Mouse (Mus musculus) left cerebral cortex, postnatal 36 days (tissue): ENCODE data around the gene Pnpla6. TPM values are rescaled to one million over a fixed set of nuclear protein-coding genes. Genes with fewer than 3 reads are reported as not detected.
"Not testable (repeated sequence)": the region's sequence is repeated elsewhere in the genome, so short reads cannot be mapped to it uniquely, and the experiment has no call there.

Experiments used
- DNase-seq, 2 experiments: peaks; one replicate each; pipeline ENCODE4 v3.0.0; 2021 to 2022; ENCODE audit warnings: low spot score in 2 of 2, mixed read lengths in 1 of 2
- intact Hi-C: fragments of 180-260 bp; cut with DNase I; formaldehyde crosslinking; loops from one replicate; pipeline ENCODE4 v1.15.1; 2025
- total RNA-seq, 2 experiments: library from RNA; stranded (reverse); gene quantifications; 2 replicates each; pipeline ENCODE4 v1.2.3; 2021

Pnpla6 gene
- total RNA-seq, 2 experiments from 2014 or later, result 55.9 to 79.2 TPM

DNA sequence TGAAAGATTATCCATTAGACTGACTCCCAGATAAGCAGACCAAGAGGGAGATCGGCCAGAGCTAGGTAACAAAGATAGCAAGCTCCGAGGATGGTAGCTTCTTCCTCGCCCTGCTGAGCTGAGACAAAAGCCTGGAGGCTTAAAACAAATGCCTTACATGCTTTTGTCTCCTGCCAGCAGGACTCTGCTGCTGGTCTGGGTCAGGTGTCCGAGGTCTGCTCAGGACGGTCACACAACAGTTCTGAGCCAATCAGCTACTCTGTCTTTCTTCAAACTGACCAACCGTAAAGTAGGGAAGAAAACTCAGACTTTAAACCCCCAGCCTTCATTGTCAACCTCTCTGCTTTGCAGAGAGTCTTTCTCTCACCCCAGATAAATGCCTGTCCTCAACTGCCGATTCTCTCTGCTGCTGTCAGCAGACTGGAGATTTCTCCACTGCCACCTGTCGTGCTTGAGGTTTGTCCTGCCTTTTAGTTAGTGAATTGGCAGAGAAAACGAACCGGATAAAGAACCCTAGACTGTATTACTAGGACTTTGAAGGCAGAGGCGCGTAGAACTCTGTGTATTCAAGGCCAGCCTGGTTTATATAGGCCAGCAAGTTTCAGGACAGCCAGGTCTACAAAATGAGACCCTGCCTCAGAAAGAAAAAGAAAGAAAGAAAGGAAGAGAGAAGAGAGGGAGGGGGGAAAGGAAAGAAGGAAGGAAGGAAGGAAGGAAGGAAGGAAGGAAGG, 52.6 kb downstream of the Pnpla6 start, which contains the start of gene C330021F23Rik:
C330021F23Rik (plus strand) TSS at position 350 of the 731 bp plus-strand sequence.
- intact Hi-C loops, result no loop called here
- no peak for DNase-seq

GRCm38 (mm10) chr8:3568378-3568777, 53.2 kb downstream of the Pnpla6 start:
- no peak for DNase-seq
- intact Hi-C loops, result no loop called here

DNA sequence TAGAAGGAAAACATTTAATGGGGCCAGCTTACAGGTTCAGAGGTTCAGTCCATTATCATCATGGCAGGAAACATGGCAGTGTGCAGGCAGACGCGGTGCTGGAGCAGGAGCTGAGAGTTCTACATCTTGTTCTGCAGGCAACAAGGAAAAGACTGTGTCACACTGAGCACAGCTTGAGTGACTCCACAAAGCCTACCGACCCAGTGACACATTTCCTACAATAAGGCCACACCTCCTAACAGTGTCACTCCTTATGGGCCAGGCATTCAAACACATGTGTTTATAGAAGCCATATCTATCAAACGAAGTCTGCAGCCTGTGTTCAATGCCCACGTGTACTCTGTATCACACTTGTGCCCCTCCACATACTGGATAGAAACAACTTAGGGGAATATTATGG, 54.6 kb downstream of the Pnpla6 start:
- no peak for DNase-seq
- intact Hi-C loops, result no loop called here

- intact Hi-C loops, result no loop called here
Measured at GRCm38 (mm10) chr8:3574546-3574945, 59.4 kb downstream of the Pnpla6 start.

GRCm38 (mm10) chr8:3576211-3576960, 61.2 kb downstream of the Pnpla6 start:
- intact Hi-C loops, result no loop called here
- DNase-seq, result no peak

More at GRCm38 (mm10) chr8:3574546-3574945, 59.4 kb downstream of the Pnpla6 start:
- no peak for DNase-seq

DNA sequence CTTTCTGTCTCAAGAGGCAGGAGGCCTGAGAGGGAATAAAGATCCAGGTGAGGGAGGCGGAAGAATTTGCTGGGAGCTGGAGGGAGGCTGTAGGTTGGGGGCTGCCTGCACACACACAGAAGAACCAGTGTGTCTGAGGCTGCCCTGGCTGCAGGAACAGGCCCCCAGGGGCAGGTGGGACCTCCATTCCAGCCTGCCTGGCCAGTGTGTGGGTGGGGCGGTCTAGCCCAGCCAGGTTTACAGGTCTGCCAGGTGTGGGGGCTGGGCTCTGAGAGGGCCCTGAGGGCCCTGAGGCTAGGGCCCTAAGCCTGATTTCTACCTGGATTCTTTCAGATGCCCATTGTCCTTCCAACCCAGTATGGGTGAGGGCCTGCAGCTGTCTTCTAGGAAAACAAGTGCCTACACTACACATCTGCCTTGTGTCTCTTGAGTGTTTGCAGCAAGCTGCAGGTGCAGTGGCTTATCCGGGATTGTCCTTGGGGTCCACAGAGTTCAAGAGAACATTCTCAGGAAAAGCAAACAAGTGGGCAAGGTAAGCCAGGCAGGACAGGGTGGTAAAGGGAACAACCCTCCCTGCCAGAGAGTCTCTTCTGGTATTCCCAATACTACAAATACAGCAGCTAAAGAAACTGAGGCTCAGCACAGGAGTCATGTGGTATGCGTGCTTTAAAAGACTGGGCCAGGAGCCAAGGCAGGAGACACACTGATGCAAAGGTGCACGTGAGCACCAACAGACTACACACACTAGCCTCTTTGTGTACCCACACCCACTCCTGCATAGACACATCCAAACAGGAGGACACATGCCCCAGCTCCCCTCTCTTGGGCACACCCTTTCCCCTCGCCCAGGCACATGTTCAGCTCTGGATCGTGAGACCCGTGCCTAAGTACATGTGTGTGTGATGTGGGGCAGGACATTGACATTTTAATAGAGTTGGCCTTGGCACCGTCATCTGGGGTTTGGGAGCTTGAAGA, 64.5 kb downstream of the Pnpla6 start:
- intact Hi-C loops, result no loop called here
- DNase-seq, result no peak

DNA sequence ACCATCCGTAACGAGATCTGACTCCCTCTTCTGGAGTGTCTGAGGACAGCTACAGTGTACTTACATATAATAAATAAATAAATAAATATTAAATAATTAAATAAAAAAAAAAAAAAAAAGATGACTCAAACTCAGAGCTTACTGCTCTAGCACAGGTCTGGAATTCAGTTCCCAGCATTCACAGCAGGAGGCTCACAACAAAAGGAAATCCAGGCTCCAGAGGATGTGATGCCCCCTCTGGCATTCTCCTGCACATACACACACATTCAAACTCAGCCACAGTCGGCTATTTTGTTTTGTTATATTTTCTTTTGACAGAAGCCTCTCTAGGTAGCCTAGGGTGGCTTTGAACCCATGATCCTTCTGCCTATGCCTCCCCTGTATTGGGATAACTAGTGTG, 66.8 kb downstream of the Pnpla6 start:
- intact Hi-C loops, DNase-seq: not testable (repeated sequence)

GRCm38 (mm10) chr8:3586452-3586851, 71.3 kb downstream of the Pnpla6 start:
- intact Hi-C loops, result no loop called here
- DNase-seq, result no peak

DNA sequence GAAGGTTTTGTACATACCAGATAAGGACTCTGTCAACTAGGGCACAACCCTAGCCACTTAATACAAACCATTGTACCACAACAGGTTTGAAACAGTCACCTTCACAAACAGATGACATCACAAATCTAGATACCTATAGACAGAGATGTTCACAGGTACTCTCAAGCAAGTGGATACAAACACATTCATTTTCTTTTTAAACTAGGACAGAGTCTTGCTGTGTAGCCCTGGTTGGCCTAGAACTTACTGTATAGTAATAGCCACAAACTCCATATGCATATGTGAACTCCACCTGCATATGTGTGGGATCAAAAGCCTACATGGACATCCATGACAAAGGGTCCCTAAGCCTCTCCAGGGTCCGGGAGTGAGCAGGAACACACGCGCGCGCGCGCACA, 71.8 kb downstream of the Pnpla6 start, which contains the start of gene Camsap3:
Camsap3 (plus strand) TSS at position 301 of the 398 bp plus-strand sequence.
- intact Hi-C loops, result no loop called here
- DNase-seq, result no peak

- intact Hi-C loops, result no loop called here
Measured at GRCm38 (mm10) chr8:3587391-3588257, 72.4 kb downstream of the Pnpla6 start.

DNA sequence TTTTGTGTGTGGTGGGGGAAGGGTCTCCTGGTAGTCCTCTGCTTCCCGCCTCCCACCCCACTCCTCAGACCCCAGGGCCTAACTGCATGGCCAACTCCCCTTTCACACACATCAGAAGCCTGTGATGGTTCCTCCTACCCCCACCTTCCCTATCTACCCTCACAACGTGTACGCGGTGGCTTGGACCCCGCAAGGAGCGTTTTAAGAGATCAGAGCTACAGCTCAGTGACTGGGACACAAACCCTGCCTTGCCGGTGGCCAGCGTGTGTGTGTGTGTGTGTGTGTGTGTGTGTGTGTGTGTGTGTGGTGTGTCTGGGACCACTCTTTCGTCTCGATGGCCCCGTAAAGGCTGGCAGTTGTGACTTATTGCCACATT, 73.1 kb downstream of the Pnpla6 start:
- intact Hi-C loops, result no loop called here
- no peak for DNase-seq

More at GRCm38 (mm10) chr8:3587391-3588257, 72.4 kb downstream of the Pnpla6 start:
- peak; percentile 73 to 79 for DNase-seq

- no peak for DNase-seq
- intact Hi-C loops, result no loop called here
Measured at GRCm38 (mm10) chr8:3593470-3593869, 78.3 kb downstream of the Pnpla6 start.

Other genes starting within 250 kb of the Pnpla6 start
- gene Insr, start 235.8 kb upstream of the Pnpla6 start, total RNA-seq, result 10 to 100 TPM; 44.5 to 58.4 TPM
- not detected for gene A430078G23Rik, start 162.0 kb upstream of the Pnpla6 start, total RNA-seq
- gene Arhgef18, start 122.4 kb upstream of the Pnpla6 start, total RNA-seq, result 10 to 100 TPM; 45.1 to 51.1 TPM
- 1 to 10 TPM in 1 of 2 experiments, under 1 TPM in 1; 0.54 to 1.3 TPM for gene Pex11g, start 47.7 kb upstream of the Pnpla6 start, total RNA-seq
- under 1 TPM in 1 of 2 experiments, not detected in 1; 0.61 TPM for gene Tex45, start 44.5 kb upstream of the Pnpla6 start, total RNA-seq
- 10 to 100 TPM; 28.7 to 30.8 TPM for gene Zfp358, start 22.2 kb upstream of the Pnpla6 start, total RNA-seq
- gene Mcoln1, start 14.9 kb upstream of the Pnpla6 start, total RNA-seq, result 10 to 100 TPM; 78.8 to 98.1 TPM
- not detected for gene C330021F23Rik, start 52.6 kb downstream of the Pnpla6 start, total RNA-seq
- gene Camsap3, start 71.9 kb downstream of the Pnpla6 start, total RNA-seq, result 10 to 100 TPM; 35.6 to 39.0 TPM
- 10 to 100 TPM; 36.6 to 36.9 TPM for gene Xab2, start 105.9 kb downstream of the Pnpla6 start, total RNA-seq
- 10 to 100 TPM; 75.6 to 85.4 TPM for gene Pet100, start 106.2 kb downstream of the Pnpla6 start, total RNA-seq
- not detected for gene Pcp2, start 110.2 kb downstream of the Pnpla6 start, total RNA-seq
- 10 to 100 TPM; 44.0 to 61.7 TPM for gene Stxbp2, start 115.6 kb downstream of the Pnpla6 start, total RNA-seq
- 1 to 10 TPM in 1 of 2 experiments, under 1 TPM in 1; 0.49 to 1.4 TPM for gene Retn, start 140.4 kb downstream of the Pnpla6 start, total RNA-seq
- gene Mcemp1, start 150.4 kb downstream of the Pnpla6 start, total RNA-seq, result under 1 TPM in 1 of 2 experiments, not detected in 1; 0.61 TPM
- gene Fcor, start 157.0 kb downstream of the Pnpla6 start, total RNA-seq, result 10 to 100 TPM; 11.3 to 12.0 TPM
- 10 to 100 TPM; 25.5 to 26.8 TPM for gene Trappc5, start 160.9 kb downstream of the Pnpla6 start, total RNA-seq
- gene Fcer2a, start 178.8 kb downstream of the Pnpla6 start, total RNA-seq, result not detected
- gene Clec4g, start 205.3 kb downstream of the Pnpla6 start, total RNA-seq, result not detected
- gene Cd209a, start 233.6 kb downstream of the Pnpla6 start, total RNA-seq, result under 1 TPM in 1 of 2 experiments, not detected in 1; 0.27 TPM